Mouse (Mus musculus) forebrain, embryonic 10.5 days (tissue): ENCODE data around the gene Dhx15. TPM values are rescaled to one million over a fixed set of nuclear protein-coding genes. Genes with fewer than 3 reads are reported as not detected.

ENCODE experiments used
- DNase-seq: peaks from one replicate; pipeline ENCODE4 v3.0.0-alpha.2; 2017; ENCODE audit warnings: low spot score; ENCODE audit errors: extremely low spot score
- H3K27ac ChIP-seq: fragments of 300-500 bp; sonication (generic); 2 replicates; pipeline ENCODE4 v1.5.1; 2016; ENCODE audit warnings: mild to moderate bottlenecking
- H3K27me3 ChIP-seq: fragments of 300-500 bp; sonication (generic); 2 replicates; pipeline ENCODE4 v1.6.1; 2016; ENCODE audit warnings: mild to moderate bottlenecking; ENCODE audit not compliant: poor library complexity, severe bottlenecking
- H3K36me3 ChIP-seq: fragments of 300-500 bp; sonication (generic); replicated peaks from 2 replicates; pipeline ENCODE4 v1.6.1; 2016; ENCODE audit warnings: mild to moderate bottlenecking, moderate library complexity
- H3K4me1 ChIP-seq: fragments of 300-500 bp; sonication (generic); 2 replicates; pipeline ENCODE4 v1.6.1; 2016
- H3K4me3 ChIP-seq: fragments of 300-500 bp; sonication (generic); 2 replicates; pipeline ENCODE4 v1.5.1; 2016; ENCODE audit warnings: mild to moderate bottlenecking, moderate library complexity
- H3K9me3 ChIP-seq: fragments of 300-500 bp; sonication (generic); 2 replicates; pipeline ENCODE4 v1.6.1; 2016; ENCODE audit warnings: mild to moderate bottlenecking, moderate library complexity
- WGBS: fragments of 180-500 bp; shearing (Covaris S2); methylation state at CpG from one replicate; pipeline ENCODE4 v1.1.7; 2016; 5-methylcytosine and 5-hydroxymethylcytosine counted together
- microRNA-seq: library from miRNA; unstranded; fragments of <30 nt; microRNA quantifications from one replicate; pipeline ENCODE4, GENCODE M21; 2017
- polyA plus RNA-seq: library from polyadenylated mRNA; unstranded; fragments of >200 nt; fragmentation: Nextera tagmentation; extraction: Ambion mirVana; gene quantifications from 2 replicates; pipeline ENCODE4 v1.2.1, GENCODE M21; 2016

Dhx15 gene
- polyA plus RNA-seq, 1 experiment from 2014 or later: 225 TPM

GRCm38 (mm10) chr5:52114751-52115451 is 75.4 kb downstream of the Dhx15 start:
- H3K27ac ChIP-seq: no peak overlapping the region
- peak overlapping the region; percentile 69 for H3K4me3 ChIP-seq
- DNase-seq: peak; percentile 35
- no peaks in the 10 kb centered on the region for H3K36me3 ChIP-seq
- WGBS: 1% methylated on average over 48 of the region's 48 CpGs
- peaks cover 82% of the 10 kb centered on the region for H3K27me3 ChIP-seq
- no peaks in the 10 kb centered on the region for H3K9me3 ChIP-seq
- H3K4me1 ChIP-seq: peaks cover 41% of the 10 kb centered on the region

GRCm38 (mm10) chr5:52113851-52114731 is 76.2 kb downstream of the Dhx15 start:
- DNase-seq: peak; percentile 42
- Histone ChIP-seq H3K9me3 (no peaks in the 10 kb centered on the region), H3K4me1 (peaks cover 41% of the 10 kb centered on the region), H3K36me3 (no peaks in the 10 kb centered on the region), H3K27ac (no peak overlapping the region), H3K4me3 (peak overlapping the region; percentile 69), H3K27me3 (peaks cover 90% of the 10 kb centered on the region)
- WGBS: under 1% methylated on average over 54 of the region's 54 CpGs

- WGBS: under 1% methylated on average over 72 of the region's 73 CpGs
- H3K4me3 ChIP-seq: peak overlapping the region; percentile 69
- H3K36me3 ChIP-seq: no peaks in the 10 kb centered on the region
- peak overlapping the region; percentile 58; the same call in 1 of the 2 replicates for H3K27ac ChIP-seq
- no peaks in the 10 kb centered on the region for H3K9me3 ChIP-seq
- H3K27me3 ChIP-seq: peaks cover 91% of the 10 kb centered on the region
- DNase-seq: peak; percentile 64
- peaks cover 41% of the 10 kb centered on the region for H3K4me1 ChIP-seq
These were observed 77.1 kb downstream of the Dhx15 start for GRCm38 (mm10) chr5:52112953-52113841.

GRCm38 (mm10) chr5:52112191-52112760 is 78.0 kb downstream of the Dhx15 start:
- WGBS: 3% methylated on average over 16 of the region's 16 CpGs
- Histone ChIP-seq H3K4me3 (peak overlapping the region; percentile 69), H3K9me3 (no peaks in the 10 kb centered on the region), H3K27ac (no peak overlapping the region), H3K36me3 (no peaks in the 10 kb centered on the region), H3K27me3 (peaks cover 82% of the 10 kb centered on the region), H3K4me1 (peaks cover 41% of the 10 kb centered on the region)
- peak; percentile 39 for DNase-seq

- no peak for DNase-seq
- 53% methylated on average over 10 of the region's 10 CpGs for WGBS
- Histone ChIP-seq H3K4me3 (no peak overlapping the region), H3K27ac (no peak overlapping the region), H3K36me3 (no peaks in the 10 kb centered on the region), H3K4me1 (peaks cover 36% of the 10 kb centered on the region), H3K9me3 (no peaks in the 10 kb centered on the region), H3K27me3 (peaks cover 70% of the 10 kb centered on the region)
These were observed 79.3 kb downstream of the Dhx15 start for GRCm38 (mm10) chr5:52110808-52111663.

Small RNA genes lying within 50 kb of the gene (microRNA-seq; reads per million reads assigned to microRNA genes)
- not detected for gene Mir6417

Other genes with a start within 250 kb of the Dhx15 start
- 0.56 and 0.74 TPM in 2 replicates for gene Sod3, start 173.3 kb upstream of the Dhx15 start, polyA plus RNA-seq